Mouse (Mus musculus) erythroblast, embryonic 14.5 days (primary cell): ENCODE measurements around the gene Rab11fip5.

Source experiments
- GATA1 ChIP-seq: IDR thresholded peaks from 2 replicates; pipeline ENCODE4 v1.6.1; 2012; ENCODE audit warnings: low read length, inconsistent platforms, mixed read lengths
- TAL1 ChIP-seq: IDR thresholded peaks from 3 replicates; pipeline ENCODE4 v1.6.1; 2012; ENCODE audit warnings: low read length, inconsistent platforms, mixed read lengths

DNA sequence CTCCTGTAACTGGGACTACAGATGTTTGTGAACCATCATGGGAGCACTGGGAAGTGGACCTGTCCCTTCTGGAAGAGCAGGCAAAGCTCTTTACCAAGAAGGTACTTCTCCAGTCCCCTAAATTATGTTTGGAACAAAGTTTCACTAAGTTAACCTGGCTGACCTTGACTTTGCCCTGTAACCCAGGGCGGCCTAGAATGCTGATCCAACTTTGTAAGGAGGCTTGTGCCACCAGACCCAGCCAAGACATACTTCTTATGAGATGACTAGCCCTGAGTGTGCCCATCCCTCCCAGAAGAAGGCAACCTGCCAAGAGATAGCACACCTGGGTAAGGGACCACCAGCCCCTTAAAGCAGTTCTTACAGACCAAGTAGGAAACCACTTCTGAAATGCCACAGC lies 15.6 kb downstream of the Rab11fip5 start:
- TF ChIP-seq TAL1 (no peak), GATA1 (no peak)
